Mouse (Mus musculus) kidney, embryonic 15.5 days (tissue): ENCODE results near the gene Ankrd52. TPM values are rescaled to one million over a fixed set of nuclear protein-coding genes. Genes with fewer than 3 reads are reported as not detected.

Source experiments
- ATAC-seq: fragments of 200-750 bp; cut with Nextera tagmentation; replicated peaks from 2 replicates; pipeline ENCODE4 v1.8.0; 2017; ENCODE audit warnings: moderate TSS enrichment; ENCODE audit not compliant: low FRiP score
- H3K27ac ChIP-seq: fragments of 300-500 bp; sonication (generic); 2 replicates; pipeline ENCODE4 v1.5.1; 2015; ENCODE audit warnings: mild to moderate bottlenecking, inconsistent platforms
- H3K27me3 ChIP-seq: fragments of 300-500 bp; sonication (generic); 2 replicates; pipeline ENCODE4 v1.6.1; 2015; ENCODE audit warnings: inconsistent platforms
- H3K36me3 ChIP-seq: fragments of 300-500 bp; sonication (generic); 2 replicates; pipeline ENCODE4 v1.6.1; 2015; ENCODE audit warnings: inconsistent platforms
- H3K4me1 ChIP-seq: fragments of 300-500 bp; sonication (generic); 2 replicates; pipeline ENCODE4 v1.6.1; 2015; ENCODE audit warnings: inconsistent platforms
- H3K4me2 ChIP-seq: fragments of 300-500 bp; sonication (generic); 2 replicates; pipeline ENCODE4 v1.6.1; 2015; ENCODE audit warnings: moderate library complexity, mild to moderate bottlenecking, inconsistent platforms
- H3K4me3 ChIP-seq: fragments of 300-500 bp; sonication (generic); replicated peaks from 2 replicates; pipeline ENCODE4 v1.5.1; 2015; ENCODE audit warnings: mild to moderate bottlenecking, inconsistent platforms
- H3K9ac ChIP-seq: fragments of 300-500 bp; sonication (generic); 2 replicates; pipeline ENCODE4 v1.6.1; 2015; ENCODE audit warnings: mild to moderate bottlenecking, inconsistent platforms
- H3K9me3 ChIP-seq: fragments of 300-500 bp; sonication (generic); replicated peaks from 2 replicates; pipeline ENCODE4 v1.6.1; 2016; ENCODE audit warnings: inconsistent platforms
- WGBS: fragments of 180-500 bp; shearing (Covaris S2); methylation state at CpG from one replicate; pipeline ENCODE4 v1.1.7; 2015; ENCODE audit warnings: mixed read lengths; 5-methylcytosine and 5-hydroxymethylcytosine counted together
- microRNA-seq: library from miRNA; unstranded; fragments of <30 nt; microRNA quantifications from one replicate; pipeline ENCODE4, GENCODE M21; 2016
- polyA plus RNA-seq: library from polyadenylated mRNA; unstranded; fragments of >200 nt; fragmentation: Nextera tagmentation; extraction: Ambion mirVana; gene quantifications from 2 replicates; pipeline ENCODE4 v1.2.1, GENCODE M21; 2015

The Ankrd52 gene
- polyA plus RNA-seq, 1 experiment from 2014 or later, result 13.6 TPM

DNA sequence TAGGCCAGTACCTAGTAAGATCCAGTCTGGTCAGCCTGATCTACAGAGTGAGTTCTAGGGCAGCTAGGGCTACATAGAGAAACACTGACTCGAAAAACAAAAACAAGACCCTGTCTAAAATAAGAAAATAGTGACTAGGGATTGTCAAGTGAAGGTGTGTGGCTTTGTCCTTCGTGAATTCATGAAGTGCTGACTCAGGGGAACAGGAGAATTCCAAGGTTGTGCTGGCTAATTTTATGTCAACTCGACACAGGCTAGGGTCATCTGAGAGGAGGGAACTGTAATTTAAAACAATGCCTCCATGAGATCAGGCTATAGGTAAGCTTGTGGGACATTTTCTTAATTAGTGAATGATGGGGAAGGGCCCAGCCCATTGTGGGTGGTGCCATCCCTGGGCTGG, 77.6 kb downstream of the Ankrd52 start:
- Histone ChIP-seq H3K9me3 (no peaks in the 10 kb centered on the region), H3K9ac (no peak overlapping the region), H3K36me3 (no peaks in the 10 kb centered on the region), H3K4me2 (no peak overlapping the region), H3K4me3 (no peak overlapping the region), H3K27me3 (no peaks in the 10 kb centered on the region), H3K27ac (no peak overlapping the region), H3K4me1 (peaks cover 16% of the 10 kb centered on the region)
- WGBS, result 54% methylated on average over 3 of the region's 3 CpGs
- no peak for ATAC-seq

DNA sequence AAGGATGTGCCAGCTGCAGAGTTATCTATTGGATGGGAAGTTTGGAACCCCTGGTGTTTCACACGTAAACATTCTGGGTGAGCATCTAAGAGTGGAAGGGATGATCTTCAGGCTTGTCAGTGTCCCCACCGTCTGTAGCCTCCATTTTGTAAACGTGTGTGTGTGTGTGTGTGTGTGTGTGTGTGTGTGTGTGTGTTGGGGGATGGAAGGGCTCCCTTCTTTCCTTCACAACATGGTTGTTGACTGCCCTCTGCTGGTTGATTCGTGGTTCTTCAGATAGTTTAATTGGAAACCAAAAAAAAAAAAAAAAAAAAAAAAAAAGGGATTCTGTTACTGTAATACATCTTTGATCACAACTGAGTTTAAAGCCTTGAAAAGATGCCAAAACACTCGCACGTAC, 78.4 kb downstream of the Ankrd52 start:
- H3K4me3 ChIP-seq, result peak overlapping the region; percentile 24; the same call in 1 of the 2 replicates
- no peaks in the 10 kb centered on the region for H3K9me3 ChIP-seq
- H3K4me2 ChIP-seq, result peak overlapping the region; percentile 47
- no peaks in the 10 kb centered on the region for H3K27me3 ChIP-seq
- no peaks in the 10 kb centered on the region for H3K36me3 ChIP-seq
- ATAC-seq, result no peak
- peak overlapping the region; percentile 5; the same call in 1 of the 2 replicates for H3K9ac ChIP-seq
- H3K27ac ChIP-seq, result no peak overlapping the region
- 4% methylated on average over 6 of the region's 6 CpGs for WGBS
- peaks cover 19% of the 10 kb centered on the region for H3K4me1 ChIP-seq

DNA sequence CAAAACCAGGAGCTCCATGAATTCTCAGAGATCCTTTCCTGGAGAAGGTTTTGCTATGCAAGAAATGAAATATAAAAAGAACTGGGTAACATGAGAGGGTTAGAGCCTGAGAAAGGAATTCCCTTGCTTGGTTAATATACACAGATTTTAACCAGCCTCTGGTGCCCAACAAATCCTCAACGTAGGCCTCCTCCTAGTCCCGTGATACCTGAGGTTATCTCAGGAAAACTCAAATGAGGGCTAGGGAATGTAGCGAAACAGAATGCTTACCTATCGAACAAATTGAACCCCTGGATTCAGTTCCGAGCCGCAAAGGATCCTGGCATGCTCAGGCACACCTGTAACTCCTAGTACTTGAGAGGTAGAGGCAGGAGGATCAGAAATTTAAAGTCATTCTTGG, 80.8 kb downstream of the Ankrd52 start:
- Histone ChIP-seq H3K27me3 (no peaks in the 10 kb centered on the region), H3K27ac (peak overlapping the region; percentile 97), H3K4me1 (peaks cover 28% of the 10 kb centered on the region), H3K36me3 (peaks cover 9% of the 10 kb centered on the region), H3K4me3 (peak overlapping the region; percentile 95), H3K9me3 (no peaks in the 10 kb centered on the region), H3K9ac (no peak overlapping the region), H3K4me2 (peak overlapping the region; percentile 77; the same call in 1 of the 2 replicates)
- WGBS, result 79% methylated on average over 6 of the region's 6 CpGs
- no peak for ATAC-seq

Small RNA genes within 50 kb of the gene (microRNA-seq; reads per million reads assigned to microRNA genes)
- gene Gm25361 (not detected), gene Gm26308 (not detected), gene Mir6914 (0.59 reads per million), gene Mir6915 (0.74 reads per million), gene Mir8105 (0.59 reads per million)

Other genes with a start within 250 kb of the Ankrd52 start
- 40.6 and 42.8 TPM in 2 replicates for gene Rbms2, start 196.8 kb upstream of the Ankrd52 start, polyA plus RNA-seq
- 1.4 and 1.8 TPM in 2 replicates for gene Gls2, start 182.7 kb upstream of the Ankrd52 start, polyA plus RNA-seq
- 32.8 and 34.3 TPM in 2 replicates for gene Spryd4, start 165.3 kb upstream of the Ankrd52 start, polyA plus RNA-seq
- gene Mip, start 151.3 kb upstream of the Ankrd52 start, polyA plus RNA-seq, result not detected in 2 replicates
- gene Timeless, start 145.1 kb upstream of the Ankrd52 start, polyA plus RNA-seq, result 64.4 and 71.7 TPM in 2 replicates
- 0.40 and 0.45 TPM in 2 replicates for gene Apon, start 123.0 kb upstream of the Ankrd52 start, polyA plus RNA-seq
- 0.48 and 2.5 TPM in 2 replicates for gene Apof, start 108.4 kb upstream of the Ankrd52 start, polyA plus RNA-seq
- gene Stat2, start 106.6 kb upstream of the Ankrd52 start, polyA plus RNA-seq, result 11.8 and 14.2 TPM in 2 replicates
- gene Il23a, start 78.4 kb upstream of the Ankrd52 start, polyA plus RNA-seq, result 0.21 and 0.40 TPM in 2 replicates
- 38.4 and 41.7 TPM in 2 replicates for gene Pan2, start 73.8 kb upstream of the Ankrd52 start, polyA plus RNA-seq
- gene Cnpy2, start 54.7 kb upstream of the Ankrd52 start, polyA plus RNA-seq, result 331 and 361 TPM in 2 replicates
- gene Cs, start 39.4 kb upstream of the Ankrd52 start, polyA plus RNA-seq, result 200 and 214 TPM in 2 replicates
- gene Coq10a, start 8.1 kb upstream of the Ankrd52 start, polyA plus RNA-seq, result 13.7 TPM in 2 replicates
- gene Slc39a5, start 24.1 kb downstream of the Ankrd52 start, polyA plus RNA-seq, result 41.5 and 47.1 TPM in 2 replicates
- gene Nabp2, start 34.4 kb downstream of the Ankrd52 start, polyA plus RNA-seq, result 82.8 and 92.6 TPM in 2 replicates
- gene Rnf41, start 34.5 kb downstream of the Ankrd52 start, polyA plus RNA-seq, result 45.1 and 45.9 TPM in 2 replicates
- gene Smarcc2, start 82.1 kb downstream of the Ankrd52 start, polyA plus RNA-seq, result 75.9 and 77.2 TPM in 2 replicates
- 1,170 and 1,259 TPM in 2 replicates for gene Myl6, start 117.0 kb downstream of the Ankrd52 start, polyA plus RNA-seq
- gene Myl6b, start 121.6 kb downstream of the Ankrd52 start, polyA plus RNA-seq, result 4.2 and 4.7 TPM in 2 replicates
- 19.4 and 22.8 TPM in 2 replicates for gene Esyt1, start 148.8 kb downstream of the Ankrd52 start, polyA plus RNA-seq
- gene Zc3h10, start 170.7 kb downstream of the Ankrd52 start, polyA plus RNA-seq, result 16.2 and 17.7 TPM in 2 replicates
- gene Rpl41, start 172.2 kb downstream of the Ankrd52 start, polyA plus RNA-seq, result 4,214 and 4,446 TPM in 2 replicates
- 205 and 207 TPM in 2 replicates for gene Pa2g4, start 188.9 kb downstream of the Ankrd52 start, polyA plus RNA-seq
- gene Erbb3, start 212.5 kb downstream of the Ankrd52 start, polyA plus RNA-seq, result 9.7 and 10.7 TPM in 2 replicates
- 752 and 867 TPM in 2 replicates for gene Rps26, start 249.6 kb downstream of the Ankrd52 start, polyA plus RNA-seq